Mouse (Mus musculus) heart, embryonic 11.5 days (tissue): ENCODE measurements around the gene Soga1. TPM values are rescaled to one million over a fixed set of nuclear protein-coding genes. Genes with fewer than 3 reads are reported as not detected.

Experiments
- ATAC-seq: fragments of 200-750 bp; cut with Nextera tagmentation; replicated peaks from 2 replicates; pipeline ENCODE4 v1.8.0; 2017; ENCODE audit warnings: moderate library complexity; ENCODE audit not compliant: insufficient number of reproducible peaks, low FRiP score, low TSS enrichment
- H3K27ac ChIP-seq: fragments of 300-500 bp; sonication (generic); 2 replicates; pipeline ENCODE4 v1.5.1; 2014; ENCODE audit warnings: mild to moderate bottlenecking, low read depth, low read length
- H3K27me3 ChIP-seq: fragments of 300-500 bp; sonication (generic); 2 replicates; pipeline ENCODE4 v1.6.1; 2014; ENCODE audit warnings: mild to moderate bottlenecking, low read length, mixed read lengths; ENCODE audit not compliant: control insufficient read depth, insufficient read depth
- H3K36me3 ChIP-seq: fragments of 300-500 bp; sonication (generic); 2 replicates; pipeline ENCODE4 v1.6.1; 2014; ENCODE audit warnings: mild to moderate bottlenecking, low read length, moderate library complexity, mixed read lengths; ENCODE audit not compliant: control insufficient read depth, insufficient read depth
- H3K4me1 ChIP-seq: fragments of 300-500 bp; sonication (generic); 2 replicates; pipeline ENCODE4 v1.6.1; 2014; ENCODE audit warnings: low read length; ENCODE audit not compliant: control insufficient read depth, insufficient read depth
- H3K4me2 ChIP-seq: fragments of 300-500 bp; sonication (generic); 2 replicates; pipeline ENCODE4 v1.6.1; 2014; ENCODE audit warnings: mild to moderate bottlenecking, moderate library complexity
- H3K4me3 ChIP-seq: fragments of 300-500 bp; sonication (generic); 2 replicates; pipeline ENCODE4 v1.5.1; 2014; ENCODE audit warnings: low read depth, low read length
- H3K9ac ChIP-seq: fragments of 300-500 bp; sonication (generic); 2 replicates; pipeline ENCODE4 v1.6.1; 2014; ENCODE audit warnings: mild to moderate bottlenecking, low read depth, low read length, moderate library complexity
- H3K9me3 ChIP-seq: fragments of 300-500 bp; sonication (generic); replicated peaks from 2 replicates; pipeline ENCODE4 v1.6.1; 2016; ENCODE audit warnings: low read length; ENCODE audit not compliant: control insufficient read depth
- WGBS: fragments of 180-500 bp; shearing (Covaris S2); extraction: QIAGEN DNeasy Blood & Tissue Kit; methylation state at CpG from one replicate; pipeline ENCODE4 v1.1.7; 2014; ENCODE audit not compliant: insufficient replicate concordance; 5-methylcytosine and 5-hydroxymethylcytosine counted together
- polyA plus RNA-seq: library from polyadenylated mRNA; unstranded; fragments of >200 nt; fragmentation: Nextera tagmentation; extraction: Ambion mirVana; gene quantifications from 2 replicates; pipeline ENCODE4 v1.2.1, GENCODE M21; 2014

Soga1 gene
- polyA plus RNA-seq, 1 experiment from 2014 or later: 3.6 TPM

DNA sequence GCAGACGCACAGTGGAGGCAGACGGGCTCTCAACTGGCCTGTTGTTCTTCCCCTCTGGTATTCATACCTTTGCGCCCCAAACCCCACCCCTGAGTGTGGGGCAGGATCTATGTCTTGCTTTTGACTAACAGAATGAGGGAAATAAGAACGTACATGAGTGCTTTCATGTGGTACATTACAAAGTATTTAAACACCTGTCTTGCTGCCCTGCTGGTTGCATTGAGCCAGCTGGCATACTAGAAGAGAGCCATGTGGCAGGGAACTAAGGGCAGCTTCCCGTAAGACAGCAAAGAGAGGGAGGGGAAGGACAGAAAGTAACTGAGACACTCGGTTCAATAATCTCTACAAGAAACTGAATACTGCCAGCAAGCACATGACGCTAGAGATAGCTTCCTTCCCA lies 108.8 kb downstream of the Soga1 start:
- peaks cover 17% of the 10 kb centered on the region for H3K4me1 ChIP-seq
- H3K4me3 ChIP-seq: no peak overlapping the region
- no peak overlapping the region for H3K4me2 ChIP-seq
- no peaks in the 10 kb centered on the region for H3K27me3 ChIP-seq
- H3K36me3 ChIP-seq: no peaks in the 10 kb centered on the region
- no peak for ATAC-seq
- no peak overlapping the region for H3K9ac ChIP-seq
- 60% methylated on average over 7 of the region's 7 CpGs for WGBS
- H3K9me3 ChIP-seq: no peaks in the 10 kb centered on the region
- H3K27ac ChIP-seq: no peak overlapping the region

- WGBS: 75% methylated on average over 4 of the region's 4 CpGs
- Histone ChIP-seq H3K27ac (no peak overlapping the region), H3K36me3 (no peaks in the 10 kb centered on the region), H3K9ac (no peak overlapping the region), H3K9me3 (no peaks in the 10 kb centered on the region), H3K4me3 (no peak overlapping the region), H3K4me2 (no peak overlapping the region), H3K27me3 (no peaks in the 10 kb centered on the region), H3K4me1 (peaks cover 13% of the 10 kb centered on the region)
- ATAC-seq: no peak
These were observed 110.6 kb downstream of the Soga1 start for GRCm38 (mm10) chr2:156968501-156968900.

GRCm38 (mm10) chr2:156967388-156967787 lies 111.7 kb downstream of the Soga1 start:
- no peaks in the 10 kb centered on the region for H3K36me3 ChIP-seq
- no peaks in the 10 kb centered on the region for H3K27me3 ChIP-seq
- H3K27ac ChIP-seq: no peak overlapping the region
- WGBS: 69% methylated on average over 6 of the region's 6 CpGs
- H3K9ac ChIP-seq: no peak overlapping the region
- no peaks in the 10 kb centered on the region for H3K9me3 ChIP-seq
- no peak overlapping the region for H3K4me3 ChIP-seq
- no peak for ATAC-seq
- peaks cover 10% of the 10 kb centered on the region for H3K4me1 ChIP-seq
- H3K4me2 ChIP-seq: no peak overlapping the region

Other genes with a start within 250 kb of the Soga1 start
- 42.7 and 44.1 TPM in 2 replicates for gene Tgif2, start 239.2 kb downstream of the Soga1 start, polyA plus RNA-seq
- gene 4930518I15Rik, start 221.3 kb downstream of the Soga1 start, polyA plus RNA-seq: 4.1 and 4.6 TPM in 2 replicates
- 191 TPM in 2 replicates for gene Rab5if, start 216.1 kb downstream of the Soga1 start, polyA plus RNA-seq
- 1.0 and 1.1 TPM in 2 replicates for gene Sla2, start 192.1 kb downstream of the Soga1 start, polyA plus RNA-seq
- gene Ndrg3, start 87.2 kb downstream of the Soga1 start, polyA plus RNA-seq: 34.4 and 38.1 TPM in 2 replicates
- 38.4 and 48.4 TPM in 2 replicates for gene Dsn1, start 72.1 kb downstream of the Soga1 start, polyA plus RNA-seq
- 0.26 TPM in 1 of 2 replicates, not detected in the other for gene Tldc2, start 7.8 kb upstream of the Soga1 start, polyA plus RNA-seq
- gene Samhd1, start 56.0 kb upstream of the Soga1 start, polyA plus RNA-seq: 20.7 and 26.4 TPM in 2 replicates
- 21.0 and 22.6 TPM in 2 replicates for gene Rbl1, start 125.3 kb upstream of the Soga1 start, polyA plus RNA-seq
- gene Rpn2, start 199.8 kb upstream of the Soga1 start, polyA plus RNA-seq: 202 and 214 TPM in 2 replicates
- 0.17 and 0.21 TPM in 2 replicates for gene Mroh8, start 200.3 kb upstream of the Soga1 start, polyA plus RNA-seq